Mouse (Mus musculus): ENCODE data around the gene Car14. TPM values are rescaled to one million over a fixed set of nuclear protein-coding genes. Genes with fewer than 3 reads are reported as not detected.

Car14 gene
- polyA plus RNA-seq, 1 experiment from 2014 or later, result 19.5 TPM

GRCm38 (mm10) chr3:95887596-95887995, 16.9 kb downstream of the Car14 start:
- no peaks in the 10 kb centered on the region for H3K9me3 ChIP-seq
- H3K4me1 ChIP-seq, result peaks cover 11% of the 10 kb centered on the region; the same call in 1 of the 2 replicates
- H3K4me3 ChIP-seq, result no peak overlapping the region
- no peak overlapping the region for H3K4me2 ChIP-seq (replicated peaks)
- H3K36me3 ChIP-seq, result no peaks in the 10 kb centered on the region
- H3K9ac ChIP-seq (replicated peaks), result no peak overlapping the region
- no peak overlapping the region for H3K27ac ChIP-seq (replicated peaks)
- H3K27me3 ChIP-seq, result peaks cover 20% of the 10 kb centered on the region
- 90% methylated on average over 4 of the region's 4 CpGs for WGBS
- ATAC-seq (ENCODE audit: low FRiP score, low read depth), result no peak

DNA sequence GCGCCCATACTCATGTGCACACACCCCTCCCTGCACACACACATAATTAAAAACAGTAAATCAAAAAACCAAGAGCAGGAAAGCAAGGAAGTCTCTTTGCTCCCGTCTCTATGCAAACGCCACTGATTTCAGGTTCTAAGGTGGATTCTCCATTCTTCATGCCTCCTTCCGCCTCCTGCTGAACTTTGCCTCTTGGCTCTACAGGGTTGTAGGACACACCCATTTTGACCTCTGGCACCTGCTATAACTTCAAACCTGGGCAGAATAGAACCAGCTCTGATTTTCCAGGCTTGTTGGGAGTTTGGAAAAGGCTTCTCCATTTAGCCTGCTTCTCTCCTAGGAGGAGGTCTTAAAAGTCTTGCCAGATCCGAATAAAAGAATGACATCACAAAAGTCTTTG, 20.1 kb downstream of the Car14 start:
- H3K27ac ChIP-seq (replicated peaks), result no peak overlapping the region
- no peak overlapping the region for H3K4me3 ChIP-seq
- 84% methylated on average over 5 of the region's 5 CpGs for WGBS
- no peak overlapping the region for H3K9ac ChIP-seq (replicated peaks)
- H3K9me3 ChIP-seq, result no peaks in the 10 kb centered on the region
- ATAC-seq (ENCODE audit: low FRiP score, low read depth), result no peak
- H3K4me2 ChIP-seq (replicated peaks), result no peak overlapping the region
- peaks cover 8% of the 10 kb centered on the region; the same call in 1 of the 2 replicates for H3K27me3 ChIP-seq
- H3K36me3 ChIP-seq, result no peaks in the 10 kb centered on the region
- H3K4me1 ChIP-seq, result peaks cover 16% of the 10 kb centered on the region

DNA sequence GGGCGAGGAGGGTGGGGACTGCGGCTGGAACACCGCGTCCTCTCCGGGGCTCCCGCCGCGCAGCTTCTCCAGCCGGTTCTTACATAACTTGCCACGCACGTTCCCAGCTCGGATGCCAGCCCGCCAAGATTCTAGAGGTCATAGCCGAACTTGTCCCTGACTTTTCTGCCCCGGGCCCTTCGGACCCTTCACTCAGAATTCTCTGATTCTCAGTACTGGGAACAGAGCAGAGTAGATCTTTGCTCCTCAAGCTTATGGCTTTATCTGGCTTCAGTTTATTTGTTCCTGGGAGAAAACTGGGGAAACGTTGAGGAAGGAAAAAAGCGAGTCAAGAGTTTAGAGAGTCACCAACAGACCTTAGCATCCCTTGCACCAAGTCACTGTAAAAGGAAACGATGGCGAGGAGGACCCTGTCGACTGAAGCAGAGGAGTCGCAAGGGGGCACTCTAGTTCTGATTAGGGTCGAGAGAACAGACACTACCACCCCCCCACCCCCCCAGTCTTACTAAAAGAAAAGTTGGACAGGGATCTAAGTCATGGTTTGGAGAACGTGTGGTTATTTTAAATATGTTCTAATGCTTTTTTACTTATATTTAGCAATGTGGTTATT, 21.6 kb downstream of the Car14 start:
- Histone ChIP-seq H3K9ac (replicated peaks) (peak overlapping the region; percentile 50), H3K4me1 (peaks cover 16% of the 10 kb centered on the region), H3K9me3 (no peaks in the 10 kb centered on the region), H3K27ac (replicated peaks) (no peak overlapping the region), H3K27me3 (peaks cover 8% of the 10 kb centered on the region; the same call in 1 of the 2 replicates), H3K36me3 (no peaks in the 10 kb centered on the region), H3K4me3 (peak overlapping the region; percentile 57), H3K4me2 (replicated peaks) (peak overlapping the region; percentile 98)
- ATAC-seq (ENCODE audit: low FRiP score, low read depth), result no peak
- 3% methylated on average over 24 of the region's 24 CpGs for WGBS

GRCm38 (mm10) chr3:95881979-95882815, 22.3 kb downstream of the Car14 start, which contains the start of gene Ciart:
Gene Ciart, minus strand, starts transcription at chr3:95882251.
- peaks cover 8% of the 10 kb centered on the region; the same call in 1 of the 2 replicates for H3K27me3 ChIP-seq
- peak within 1 kb of the TSS; percentile 57 for H3K4me3 ChIP-seq
- peak within 1 kb of the TSS; percentile 51 for H3K9ac ChIP-seq (replicated peaks)
- no peaks in the 10 kb centered on the region for H3K36me3 ChIP-seq
- ATAC-seq (ENCODE audit: low FRiP score, low read depth), result peak; percentile 100
- H3K27ac ChIP-seq (replicated peaks), result no peak within 1 kb of the TSS
- peaks cover 16% of the 10 kb centered on the region for H3K4me1 ChIP-seq
- under 1% methylated on average over 64 of the region's 66 CpGs for WGBS
- H3K9me3 ChIP-seq, result no peaks in the 10 kb centered on the region
- H3K4me2 ChIP-seq (replicated peaks), result peak within 1 kb of the TSS; percentile 98

DNA sequence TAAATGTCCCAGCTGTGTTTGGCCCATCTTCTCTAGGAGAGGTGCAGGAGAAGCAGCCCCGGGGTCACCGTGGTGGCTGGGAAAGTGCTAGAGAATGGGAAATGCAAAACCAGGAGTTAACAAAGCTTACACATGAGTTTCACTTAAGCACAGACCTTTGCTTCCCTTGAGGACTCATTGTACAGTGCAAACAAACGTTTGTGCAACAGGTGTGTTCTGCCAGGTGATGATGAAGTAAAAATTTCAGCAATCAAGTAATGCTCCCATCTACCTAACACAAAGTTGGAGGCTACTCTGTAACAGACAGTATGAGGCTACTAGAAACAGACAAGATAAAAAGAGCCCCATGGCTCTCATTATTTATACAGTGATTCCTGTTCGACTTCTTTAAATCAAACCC, 25.4 kb downstream of the Car14 start:
- WGBS, result 89% methylated on average over 4 of the region's 4 CpGs
- Histone ChIP-seq H3K9ac (replicated peaks) (no peak overlapping the region), H3K9me3 (no peaks in the 10 kb centered on the region), H3K36me3 (no peaks in the 10 kb centered on the region), H3K4me2 (replicated peaks) (no peak overlapping the region), H3K27ac (replicated peaks) (no peak overlapping the region), H3K27me3 (peaks cover 4% of the 10 kb centered on the region; the same call in 1 of the 2 replicates), H3K4me1 (peaks cover 16% of the 10 kb centered on the region), H3K4me3 (no peak overlapping the region)
- ATAC-seq (ENCODE audit: low FRiP score, low read depth), result no peak

- Histone ChIP-seq H3K4me2 (replicated peaks) (peak overlapping the region; percentile 71), H3K9me3 (no peaks in the 10 kb centered on the region), H3K9ac (replicated peaks) (peak overlapping the region; percentile 79), H3K27me3 (no peaks in the 10 kb centered on the region), H3K4me1 (peaks cover 16% of the 10 kb centered on the region), H3K4me3 (peak overlapping the region; percentile 62), H3K36me3 (peaks cover 21% of the 10 kb centered on the region), H3K27ac (replicated peaks) (no peak overlapping the region)
- ATAC-seq (ENCODE audit: low FRiP score, low read depth), result no peak
- WGBS, result 88% methylated on average over 7 of the region's 7 CpGs
Observed at GRCm38 (mm10) chr3:95872048-95872447, 32.4 kb downstream of the Car14 start.

DNA sequence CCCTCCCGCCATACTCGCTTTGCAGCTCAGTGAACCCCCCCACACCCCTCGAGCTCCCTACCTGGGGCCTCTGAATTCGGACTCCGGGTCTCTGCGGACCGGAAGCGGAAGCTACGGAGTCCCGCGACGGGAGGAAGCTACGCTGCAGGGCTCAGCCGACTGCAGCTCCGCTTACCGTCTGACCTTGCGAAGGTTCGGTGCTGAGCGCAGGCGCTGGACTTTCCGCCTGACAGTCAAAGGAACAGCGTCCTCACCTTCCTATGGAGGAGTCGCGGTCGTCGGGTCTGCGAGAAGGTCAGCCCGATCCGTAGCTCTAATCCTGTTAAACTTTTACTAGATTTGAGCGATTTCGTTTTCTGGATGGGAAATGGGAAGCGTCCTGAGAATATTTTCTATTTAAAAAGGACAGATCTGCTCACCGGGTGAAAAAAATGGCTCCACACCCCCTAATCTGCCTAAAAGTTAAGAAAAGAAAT, 33.1 kb downstream of the Car14 start, which contains the start of gene Mrps21:
Gene Mrps21 (minus strand): TSS at position 128 of the 476 bp plus-strand sequence.
- H3K9me3 ChIP-seq, result no peaks in the 10 kb centered on the region
- H3K27me3 ChIP-seq, result no peaks in the 10 kb centered on the region
- H3K4me1 ChIP-seq, result peaks cover 16% of the 10 kb centered on the region
- peak within 1 kb of the TSS; percentile 82 for H3K27ac ChIP-seq (replicated peaks)
- H3K36me3 ChIP-seq, result peaks cover 28% of the 10 kb centered on the region
- ATAC-seq (ENCODE audit: low FRiP score, low read depth), result peak; percentile 93
- peak within 1 kb of the TSS; percentile 62 for H3K4me3 ChIP-seq
- H3K4me2 ChIP-seq (replicated peaks), result peak within 1 kb of the TSS; percentile 71
- H3K9ac ChIP-seq (replicated peaks), result peak within 1 kb of the TSS; percentile 79
- under 1% methylated on average over 33 of the region's 33 CpGs for WGBS

DNA sequence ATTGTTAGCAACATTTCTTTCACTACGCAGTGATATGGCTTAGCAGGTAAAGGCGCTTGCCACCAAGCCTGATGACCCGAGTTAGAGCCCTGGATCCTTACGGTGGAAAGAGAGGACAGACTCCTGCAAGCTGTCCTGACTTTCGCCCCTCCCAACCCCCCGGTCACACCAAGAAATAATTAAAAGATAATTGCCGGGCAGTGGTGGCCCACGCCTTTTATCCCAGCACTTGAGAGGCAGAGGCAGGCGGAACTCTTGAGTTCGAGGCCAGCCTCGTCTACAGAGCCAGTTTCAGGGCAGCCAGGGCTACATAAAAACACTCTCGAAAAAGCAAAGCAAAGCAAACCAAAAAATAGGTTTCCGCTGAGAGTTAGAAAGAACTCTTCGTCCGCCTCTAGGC, 33.5 kb downstream of the Car14 start:
- Histone ChIP-seq H3K4me1 (peaks cover 16% of the 10 kb centered on the region), H3K27ac (replicated peaks) (peak overlapping the region; percentile 82), H3K4me2 (replicated peaks) (peak overlapping the region; percentile 71), H3K36me3 (peaks cover 31% of the 10 kb centered on the region), H3K9ac (replicated peaks) (peak overlapping the region; percentile 79), H3K27me3 (no peaks in the 10 kb centered on the region), H3K4me3 (peak overlapping the region; percentile 62), H3K9me3 (no peaks in the 10 kb centered on the region)
- peak; percentile 62 for ATAC-seq (ENCODE audit: low FRiP score, low read depth)
- WGBS, result 8% methylated on average over 15 of the region's 15 CpGs

DNA sequence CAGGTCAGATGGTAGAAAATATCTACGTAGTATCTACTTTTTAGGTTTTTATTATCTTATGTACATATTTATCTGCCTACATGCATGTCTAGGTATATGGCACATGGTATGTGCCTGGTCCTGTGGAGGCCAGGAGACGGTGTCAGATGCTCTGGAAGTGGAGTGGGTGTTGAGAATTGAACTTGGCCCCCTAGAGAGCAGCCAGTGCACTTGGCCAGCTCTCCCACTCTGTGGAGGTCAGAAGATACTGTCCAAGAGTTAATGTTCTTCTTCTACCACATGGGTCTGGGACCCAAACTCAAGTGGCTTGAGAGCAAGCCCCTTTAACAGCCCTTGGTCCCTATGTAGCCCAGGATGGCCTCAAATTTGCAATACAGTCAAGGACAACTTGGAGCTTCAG, 37.1 kb downstream of the Car14 start:
- Histone ChIP-seq H3K36me3 (peaks cover 54% of the 10 kb centered on the region), H3K27me3 (no peaks in the 10 kb centered on the region), H3K4me2 (replicated peaks) (no peak overlapping the region), H3K4me1 (peaks cover 15% of the 10 kb centered on the region), H3K9ac (replicated peaks) (no peak overlapping the region), H3K27ac (replicated peaks) (no peak overlapping the region), H3K9me3 (no peaks in the 10 kb centered on the region), H3K4me3 (no peak overlapping the region)
- no peak for ATAC-seq (ENCODE audit: low FRiP score, low read depth)
- WGBS, result 97% methylated on average over 2 of the region's 2 CpGs

- Histone ChIP-seq H3K4me1 (peaks cover 8% of the 10 kb centered on the region; the same call in 1 of the 2 replicates), H3K4me2 (replicated peaks) (no peak overlapping the region), H3K27me3 (no peaks in the 10 kb centered on the region), H3K9me3 (no peaks in the 10 kb centered on the region), H3K9ac (replicated peaks) (no peak overlapping the region), H3K27ac (replicated peaks) (no peak overlapping the region), H3K36me3 (peaks cover 59% of the 10 kb centered on the region), H3K4me3 (no peak overlapping the region)
- ATAC-seq (ENCODE audit: low FRiP score, low read depth), result no peak
- 91% methylated on average over 5 of the region's 5 CpGs for WGBS
Observed at GRCm38 (mm10) chr3:95866071-95866470, 38.4 kb downstream of the Car14 start.

DNA sequence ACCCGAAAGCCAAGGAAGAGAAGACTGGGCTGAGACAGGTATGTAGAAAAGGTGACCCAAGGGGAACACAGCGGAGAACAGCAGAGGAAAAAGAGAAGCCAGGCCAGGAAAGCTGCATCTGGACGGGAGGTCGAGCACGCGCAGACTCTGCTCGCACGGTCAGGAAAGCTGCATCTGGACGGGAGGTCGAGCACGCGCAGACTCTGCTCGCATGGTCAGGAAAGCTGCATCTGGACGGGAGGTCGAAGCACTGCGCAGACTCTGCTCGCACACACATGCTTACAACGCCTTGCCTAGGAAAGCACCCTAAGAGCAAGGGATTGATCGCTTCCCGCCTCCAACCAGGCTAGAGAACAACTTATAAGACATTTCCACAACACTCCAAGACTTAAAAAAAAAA, 38.9 kb downstream of the Car14 start:
- peaks cover 59% of the 10 kb centered on the region for H3K36me3 ChIP-seq
- no peak overlapping the region for H3K9ac ChIP-seq (replicated peaks)

GRCm38 (mm10) chr3:95865050-95865449, 39.4 kb downstream of the Car14 start:
- no peak overlapping the region for H3K4me2 ChIP-seq (replicated peaks)
- H3K27me3 ChIP-seq, result no peaks in the 10 kb centered on the region
- H3K9me3 ChIP-seq, result no peaks in the 10 kb centered on the region
- no peak overlapping the region for H3K4me3 ChIP-seq
- no peak overlapping the region for H3K27ac ChIP-seq (replicated peaks)
- peaks cover 56% of the 10 kb centered on the region for H3K36me3 ChIP-seq
- no peak for ATAC-seq (ENCODE audit: low FRiP score, low read depth)
- H3K9ac ChIP-seq (replicated peaks), result no peak overlapping the region
- 90% methylated on average over 5 of the region's 5 CpGs for WGBS
- no peaks in the 10 kb centered on the region for H3K4me1 ChIP-seq

More for the DNA sequence above, 38.9 kb downstream of the Car14 start:
- no peak for ATAC-seq (ENCODE audit: low FRiP score, low read depth)
- Histone ChIP-seq H3K4me3 (no peak overlapping the region), H3K27me3 (no peaks in the 10 kb centered on the region), H3K4me2 (replicated peaks) (no peak overlapping the region), H3K9me3 (no peaks in the 10 kb centered on the region), H3K4me1 (peaks cover 4% of the 10 kb centered on the region; the same call in 1 of the 2 replicates), H3K27ac (replicated peaks) (no peak overlapping the region)
- 94% methylated on average over 20 of the region's 20 CpGs for WGBS
